Mouse (Mus musculus) lung, postnatal 0 days (tissue): ENCODE results near the gene Sept1. TPM values are rescaled to one million over a fixed set of nuclear protein-coding genes. Genes with fewer than 3 reads are reported as not detected.

ENCODE experiments used
- ATAC-seq: fragments of 200-750 bp; cut with Nextera tagmentation; 2 replicates; pipeline ENCODE4 v1.8.0; 2017; ENCODE audit warnings: moderate library complexity
- DNase-seq: peaks from one replicate; pipeline ENCODE4 v3.0.0-alpha.2; 2016; ENCODE audit warnings: low spot score
- H3K27ac ChIP-seq: fragments of 300-500 bp; sonication (generic); 2 replicates; pipeline ENCODE4 v1.5.1; 2014; ENCODE audit warnings: antibody characterized with exemption, mild to moderate bottlenecking, low read length, mixed read lengths
- H3K27me3 ChIP-seq: fragments of 300-500 bp; sonication (generic); replicated peaks from 2 replicates; pipeline ENCODE4 v1.6.1; 2014; ENCODE audit warnings: low read length, mixed read lengths; ENCODE audit not compliant: insufficient read depth
- H3K36me3 ChIP-seq: fragments of 300-500 bp; sonication (generic); 2 replicates; pipeline ENCODE4 v1.6.1; 2014; ENCODE audit warnings: low read length, mixed read lengths; ENCODE audit not compliant: insufficient read depth
- H3K4me1 ChIP-seq: fragments of 300-500 bp; sonication (generic); 2 replicates; pipeline ENCODE4 v1.6.1; 2014; ENCODE audit warnings: antibody characterized with exemption, low read depth, low read length, mixed read lengths; ENCODE audit not compliant: insufficient read depth
- H3K4me2 ChIP-seq: fragments of 300-500 bp; sonication (generic); replicated peaks from 2 replicates; pipeline ENCODE4 v1.6.1; 2014; ENCODE audit warnings: low read depth, mild to moderate bottlenecking, low read length, moderate library complexity, mixed read lengths
- H3K4me3 ChIP-seq: fragments of 300-500 bp; sonication (generic); 2 replicates; pipeline ENCODE4 v1.5.1; 2014; ENCODE audit warnings: low read depth, low read length
- H3K9ac ChIP-seq: fragments of 300-500 bp; sonication (generic); replicated peaks from 2 replicates; pipeline ENCODE4 v1.6.1; 2014; ENCODE audit warnings: low read depth, mild to moderate bottlenecking
- H3K9me3 ChIP-seq: fragments of 300-500 bp; sonication (generic); 2 replicates; pipeline ENCODE4 v1.6.1; 2016; ENCODE audit warnings: low read length, mixed read lengths
- CTCF ChIP-seq: IDR thresholded peaks from 2 replicates; pipeline ENCODE4 v1.5.1; 2016; ENCODE audit warnings: antibody characterized with exemption, mild to moderate bottlenecking
- EP300 ChIP-seq: IDR thresholded peaks from 2 replicates; pipeline ENCODE4 v1.6.1; 2016; ENCODE audit warnings: antibody characterized with exemption, mild to moderate bottlenecking, control low read depth
- WGBS: fragments of 180-500 bp; shearing (Covaris S2); extraction: QIAGEN DNeasy Blood & Tissue Kit; methylation state at CpG from one replicate; pipeline ENCODE4 v1.1.7; 2014; 5-methylcytosine and 5-hydroxymethylcytosine counted together
- polyA plus RNA-seq: library from polyadenylated mRNA; unstranded; fragments of >200 nt; fragmentation: Nextera tagmentation; extraction: Ambion mirVana; gene quantifications from 2 replicates; pipeline ENCODE4 v1.2.1, GENCODE M21; 2015

Sept1 gene
- 13.0 TPM in 2 replicates for polyA plus RNA-seq

DNA sequence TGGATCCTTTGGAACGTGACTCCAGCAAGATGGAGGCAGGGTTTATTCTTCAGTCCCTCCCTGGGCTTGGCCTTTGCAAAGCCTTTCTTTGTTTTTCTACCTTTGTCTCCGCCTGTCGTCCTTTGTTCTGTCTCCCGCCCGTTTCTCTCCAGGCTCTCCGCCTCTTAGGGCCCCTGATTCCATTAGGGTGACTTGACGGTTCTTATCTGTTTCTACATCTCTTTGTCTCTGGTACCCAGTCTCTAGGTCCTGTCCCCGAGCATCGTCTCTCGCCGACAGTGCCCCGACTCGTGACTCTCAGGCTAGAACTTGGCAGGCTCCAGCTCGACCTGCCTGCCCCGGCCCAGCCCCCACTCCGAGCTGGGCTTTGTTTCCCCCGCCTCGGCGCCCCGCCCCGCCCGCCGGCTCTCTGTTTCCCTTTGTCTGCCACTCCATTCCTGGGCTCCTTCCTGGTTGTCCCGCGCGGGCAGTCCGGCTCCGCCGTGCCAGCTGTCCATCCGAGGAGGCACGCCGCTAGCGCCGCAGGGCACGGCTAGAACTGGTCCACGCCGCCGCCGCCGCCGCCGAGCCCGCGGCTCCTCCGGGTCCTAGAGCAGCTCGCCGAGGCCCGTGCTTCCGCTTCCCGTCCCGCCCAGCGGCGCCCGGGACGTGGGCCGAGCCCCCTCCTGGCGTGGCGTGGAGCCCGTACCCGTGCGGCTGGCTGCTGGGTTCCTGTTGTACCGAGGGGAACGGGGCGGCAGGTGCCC, at the start of gene Sept1, which contains the start of gene Zfp553:
Sept1 (minus strand) TSS at position 509 of the 746 bp plus-strand sequence.
Zfp553 (plus strand) TSS at position 440 of the 746 bp plus-strand sequence.
- WGBS = 1% methylated on average over 56 of the region's 64 CpGs
- Histone ChIP-seq H3K27me3 (no peaks in the 10 kb centered on the region), H3K36me3 (peaks cover 16% of the 10 kb centered on the region), H3K27ac (peak within 1 kb of the TSS; percentile 90), H3K4me2 (peak within 1 kb of the TSS; percentile 72), H3K4me1 (peaks cover 6% of the 10 kb centered on the region; the same call in 1 of the 2 replicates), H3K9me3 (no peaks in the 10 kb centered on the region), H3K4me3 (peak within 1 kb of the TSS; percentile 77), H3K9ac (peak within 1 kb of the TSS; percentile 64)
- ATAC-seq (peak; percentile 94), DNase-seq (peak; percentile 94)
- no peak for TF ChIP-seq EP300
- 0 out of 2 replicates have a peak, but pooled peaks have one; percentile 2 for TF ChIP-seq CTCF

DNA sequence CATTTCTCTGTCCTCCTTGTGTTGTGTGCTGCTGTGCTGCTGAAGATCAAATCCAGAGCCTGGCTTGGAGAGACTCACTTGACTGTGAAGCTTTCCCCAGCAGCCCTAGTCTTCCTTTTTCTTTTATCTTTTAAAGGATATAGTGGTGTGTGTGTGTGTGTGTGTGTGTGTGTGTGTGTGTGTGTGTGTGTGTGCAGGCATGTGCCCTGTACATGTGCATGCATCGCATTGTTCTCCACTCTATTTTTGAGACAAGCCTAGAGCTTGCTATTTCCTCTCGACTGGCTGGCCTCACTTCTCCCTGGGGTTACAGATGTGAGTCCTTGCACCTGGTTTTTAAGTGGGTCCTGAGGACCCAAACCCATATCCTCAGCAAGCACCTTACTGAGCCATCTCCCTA, 49.3 kb upstream of the Sept1 start:
- Histone ChIP-seq H3K4me1 (no peaks in the 10 kb centered on the region), H3K36me3 (no peaks in the 10 kb centered on the region), H3K9ac (no peak overlapping the region), H3K9me3 (no peaks in the 10 kb centered on the region), H3K27me3 (no peaks in the 10 kb centered on the region), H3K4me3 (no peak overlapping the region), H3K27ac (no peak overlapping the region), H3K4me2 (no peak overlapping the region)
- TF ChIP-seq CTCF = no peak
- TF ChIP-seq EP300 = no peak
- DNase-seq (no peak), ATAC-seq (no peak)
- WGBS = 69% methylated on average over 2 of the region's 2 CpGs

DNA sequence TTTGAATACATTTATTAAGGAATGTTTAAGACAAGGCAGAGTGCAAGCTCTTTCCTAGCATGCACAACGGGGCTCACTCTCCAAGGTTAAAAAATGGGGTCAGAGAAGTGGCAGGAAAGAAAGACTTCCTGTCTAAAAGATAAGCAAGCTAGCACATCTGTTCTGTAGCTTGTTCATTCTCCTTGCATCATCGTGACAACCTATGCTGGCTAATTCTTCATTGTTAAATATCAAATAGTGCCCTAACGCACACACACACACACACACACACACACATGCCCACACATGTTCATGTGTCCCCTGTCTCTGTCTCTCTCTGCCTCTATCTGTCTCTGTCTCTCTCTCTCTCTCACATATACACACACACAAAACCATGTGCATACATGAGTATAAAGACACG, 48.2 kb upstream of the Sept1 start:
- DNase-seq (no peak), ATAC-seq (no peak)
- Histone ChIP-seq H3K27me3 (no peaks in the 10 kb centered on the region), H3K4me3 (no peak overlapping the region), H3K4me1 (no peaks in the 10 kb centered on the region), H3K9ac (no peak overlapping the region), H3K27ac (no peak overlapping the region), H3K36me3 (no peaks in the 10 kb centered on the region), H3K4me2 (no peak overlapping the region), H3K9me3 (no peaks in the 10 kb centered on the region)
- no peak for TF ChIP-seq EP300
- WGBS = 33% methylated on average over 4 of the region's 4 CpGs

DNA sequence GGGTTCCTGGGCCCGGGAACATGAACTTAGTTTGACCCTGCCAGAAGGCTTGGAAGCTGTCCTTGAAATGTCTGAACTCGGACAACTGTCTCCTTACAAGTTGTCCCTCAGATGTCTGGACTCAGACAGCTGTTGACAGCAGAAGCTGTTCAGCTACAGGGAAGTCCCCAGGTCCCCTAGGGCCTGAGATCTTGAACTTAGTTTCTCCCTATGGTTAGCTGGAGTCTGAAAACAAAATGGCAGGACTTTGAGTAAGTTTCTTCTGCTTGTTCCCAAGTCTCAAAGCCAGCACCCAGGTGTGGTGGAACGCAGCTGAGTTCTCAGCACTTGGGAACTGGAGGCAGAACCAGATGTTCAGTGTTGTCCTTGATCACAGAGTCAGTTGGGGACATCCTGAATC, 47.2 kb upstream of the Sept1 start:
- Histone ChIP-seq H3K4me1 (no peaks in the 10 kb centered on the region), H3K9ac (no peak overlapping the region), H3K27ac (no peak overlapping the region), H3K9me3 (no peaks in the 10 kb centered on the region), H3K4me2 (no peak overlapping the region), H3K4me3 (no peak overlapping the region), H3K27me3 (no peaks in the 10 kb centered on the region), H3K36me3 (no peaks in the 10 kb centered on the region)
- ATAC-seq (no peak), DNase-seq (no peak)
- TF ChIP-seq EP300 = no peak
- no peak for TF ChIP-seq CTCF
- WGBS = 47% methylated on average over 3 of the region's 3 CpGs

DNA sequence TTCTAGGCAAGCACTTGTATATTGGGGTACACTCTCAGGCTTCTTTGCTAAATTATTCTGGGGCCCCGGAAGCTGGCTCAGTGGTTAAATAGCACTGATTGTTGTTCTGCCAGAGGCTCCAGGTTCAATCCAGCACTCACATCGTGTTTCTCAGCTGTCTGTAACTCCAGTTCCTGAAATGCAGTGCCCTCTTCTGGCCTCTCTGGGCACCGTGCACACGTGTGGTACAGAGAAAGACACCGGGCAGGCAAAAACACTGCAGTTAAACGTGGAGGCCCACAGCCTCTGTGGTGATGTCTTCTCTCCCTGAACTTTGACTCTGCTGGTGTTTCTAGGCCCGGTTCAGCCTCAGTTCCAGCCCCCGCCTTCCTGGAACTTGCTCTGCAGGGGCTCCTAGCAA, 45.4 kb upstream of the Sept1 start:
- no peaks in the 10 kb centered on the region; the same call in 1 of the 2 replicates for H3K4me1 ChIP-seq
- H3K9ac ChIP-seq = no peak overlapping the region
- H3K4me3 ChIP-seq = no peak overlapping the region
- H3K27me3 ChIP-seq = no peaks in the 10 kb centered on the region
- H3K36me3 ChIP-seq = no peaks in the 10 kb centered on the region
- peak; percentile 33 for ATAC-seq
- TF ChIP-seq CTCF = peak; percentile 80
- no peak for TF ChIP-seq EP300
- no peak overlapping the region for H3K27ac ChIP-seq
- H3K9me3 ChIP-seq = no peaks in the 10 kb centered on the region
- 22% methylated on average over 8 of the region's 8 CpGs for WGBS
- peak; percentile 81 for DNase-seq
- H3K4me2 ChIP-seq = no peak overlapping the region

DNA sequence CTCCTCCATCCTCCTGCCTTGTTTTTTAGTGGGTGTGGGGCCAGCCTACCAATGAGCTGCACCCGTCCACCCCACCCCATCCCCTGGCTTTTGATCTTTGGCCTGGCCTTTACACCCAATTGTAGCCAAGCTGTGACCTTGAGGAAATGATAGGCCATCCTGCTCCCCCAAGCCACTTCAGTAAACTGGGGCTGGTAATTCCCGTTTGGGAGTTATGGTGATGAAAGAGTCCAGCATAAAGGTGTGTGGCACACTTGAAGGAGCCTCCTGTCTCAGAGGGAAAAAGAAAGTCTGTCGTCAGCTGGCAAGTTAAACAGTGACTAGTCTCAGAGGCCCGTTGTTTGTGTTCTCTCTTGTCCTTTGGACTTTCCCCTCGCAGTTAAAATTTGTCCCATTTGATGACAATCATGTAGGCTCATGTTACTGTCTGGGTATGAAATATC, 43.6 kb upstream of the Sept1 start:
- ATAC-seq (peak; percentile 18; the same call in 1 of the 2 replicates), DNase-seq (peak; percentile 66)
- H3K4me3 ChIP-seq = no peak overlapping the region
- no peaks in the 10 kb centered on the region for H3K27me3 ChIP-seq
- no peak for TF ChIP-seq CTCF
- TF ChIP-seq EP300 = 0 out of 2 replicates have a peak, but pooled peaks have one; percentile 13
- no peaks in the 10 kb centered on the region for H3K9me3 ChIP-seq
- H3K4me1 ChIP-seq = peaks cover 8% of the 10 kb centered on the region
- 43% methylated on average over 5 of the region's 5 CpGs for WGBS
- no peak overlapping the region for H3K4me2 ChIP-seq
- no peak overlapping the region for H3K9ac ChIP-seq
- no peak overlapping the region for H3K27ac ChIP-seq
- H3K36me3 ChIP-seq = no peaks in the 10 kb centered on the region
